Mouse (Mus musculus) limb, embryonic 11.5 days (tissue): ENCODE measurements at regions not wholly inside any gene's neighbourhood (a gene's known extent, or its start where the extent isn't known, plus 50 kb on each side); places are given as distances from the start of the nearest gene placed in this dataset.

Source experiments
- ATAC-seq: fragments of 200-750 bp; cut with Nextera tagmentation; 2 replicates; pipeline ENCODE4 v1.8.0; 2017; ENCODE audit warnings: low read depth; ENCODE audit not compliant: insufficient number of reproducible peaks, low FRiP score, low TSS enrichment
- DNase-seq: peaks from one replicate; pipeline ENCODE4 v3.0.0-alpha.2; 2015; ENCODE audit warnings: low spot score
- H3K27ac ChIP-seq: fragments of 300-500 bp; sonication (generic); replicated peaks from 2 replicates; pipeline ENCODE4 v1.5.1; 2014; ENCODE audit warnings: low read depth, mild to moderate bottlenecking, low read length
- H3K27me3 ChIP-seq: fragments of 300-500 bp; sonication (generic); 2 replicates; pipeline ENCODE4 v1.6.1; 2014; ENCODE audit warnings: mild to moderate bottlenecking, low read length, mixed read lengths; ENCODE audit not compliant: control insufficient read depth, insufficient read depth
- H3K36me3 ChIP-seq: fragments of 300-500 bp; sonication (generic); 2 replicates; pipeline ENCODE4 v1.6.1; 2014; ENCODE audit warnings: mild to moderate bottlenecking, low read length, moderate library complexity, mixed read lengths; ENCODE audit not compliant: control insufficient read depth, insufficient read depth
- H3K4me1 ChIP-seq: fragments of 300-500 bp; sonication (generic); 2 replicates; pipeline ENCODE4 v1.6.1; 2014; ENCODE audit warnings: low read length, mixed read lengths; ENCODE audit not compliant: control insufficient read depth, insufficient read depth
- H3K4me2 ChIP-seq: fragments of 300-500 bp; sonication (generic); 2 replicates; pipeline ENCODE4 v1.6.1; 2014; ENCODE audit warnings: low read depth, mild to moderate bottlenecking, moderate library complexity; ENCODE audit not compliant: severe bottlenecking
- H3K4me3 ChIP-seq: fragments of 300-500 bp; sonication (generic); 2 replicates; pipeline ENCODE4 v1.5.1; 2014; ENCODE audit warnings: low read depth, low read length
- H3K9ac ChIP-seq: fragments of 300-500 bp; sonication (generic); 2 replicates; pipeline ENCODE4 v1.6.1; 2014; ENCODE audit warnings: mild to moderate bottlenecking, low read length
- H3K9me3 ChIP-seq: fragments of 300-500 bp; sonication (generic); 2 replicates; pipeline ENCODE4 v1.6.1; 2016; ENCODE audit warnings: low read length; ENCODE audit not compliant: control insufficient read depth
- WGBS: fragments of 180-500 bp; shearing (Covaris S2); extraction: QIAGEN DNeasy Blood & Tissue Kit; methylation state at CpG from one replicate; pipeline ENCODE4 v1.1.7; 2014; 5-methylcytosine and 5-hydroxymethylcytosine counted together

GRCm38 (mm10) chr10:31034782-31035181, 192.2 kb upstream of the Hey2 start:
- Histone ChIP-seq H3K4me3 (no peak overlapping the region), H3K4me1 (no peaks in the 10 kb centered on the region), H3K27ac (no peak overlapping the region), H3K9ac (no peak overlapping the region), H3K27me3 (no peaks in the 10 kb centered on the region), H3K9me3 (no peaks in the 10 kb centered on the region), H3K36me3 (no peaks in the 10 kb centered on the region), H3K4me2 (no peak overlapping the region)
- WGBS: 30% methylated on average over 3 of the region's 3 CpGs
- ATAC-seq (no peak), DNase-seq (no peak)

- no peaks in the 10 kb centered on the region for H3K36me3 ChIP-seq
- no peaks in the 10 kb centered on the region for H3K4me1 ChIP-seq
- DNase-seq: no peak
- WGBS: 86% methylated on average over 2 of the region's 2 CpGs
- H3K27me3 ChIP-seq: no peaks in the 10 kb centered on the region
- H3K27ac ChIP-seq: no peak overlapping the region
- H3K4me3 ChIP-seq: no peak overlapping the region
- H3K9ac ChIP-seq: no peak overlapping the region
- no peaks in the 10 kb centered on the region; the same call in 1 of the 2 replicates for H3K9me3 ChIP-seq
- ATAC-seq: no peak
- H3K4me2 ChIP-seq: no peak overlapping the region
Measured at GRCm38 (mm10) chr10:31030676-31031075, 188.1 kb upstream of the Hey2 start.

GRCm38 (mm10) chr10:31026440-31026839, 183.8 kb upstream of the Hey2 start:
- ATAC-seq: no peak
- Histone ChIP-seq H3K9ac (no peak overlapping the region), H3K36me3 (no peaks in the 10 kb centered on the region), H3K27ac (no peak overlapping the region), H3K9me3 (no peaks in the 10 kb centered on the region; the same call in 1 of the 2 replicates), H3K4me2 (no peak overlapping the region), H3K4me3 (no peak overlapping the region), H3K27me3 (no peaks in the 10 kb centered on the region), H3K4me1 (no peaks in the 10 kb centered on the region)
- no peak for DNase-seq
- 40% methylated on average over 1 of the region's 1 CpGs for WGBS

GRCm38 (mm10) chr10:31012669-31013358, 170.2 kb upstream of the Hey2 start:
- no peak overlapping the region for H3K4me2 ChIP-seq
- H3K9me3 ChIP-seq: no peaks in the 10 kb centered on the region
- H3K36me3 ChIP-seq: no peaks in the 10 kb centered on the region
- ATAC-seq (no peak), DNase-seq (peak; percentile 35)
- H3K9ac ChIP-seq: no peak overlapping the region
- no peak overlapping the region for H3K27ac ChIP-seq
- no peak overlapping the region for H3K4me3 ChIP-seq
- peaks cover 8% of the 10 kb centered on the region; the same call in 1 of the 2 replicates for H3K4me1 ChIP-seq
- H3K27me3 ChIP-seq: 0 out of 2 replicates have a peak, but pooled peaks cover 2% of the 10 kb centered on the region
- 65% methylated on average over 18 of the region's 18 CpGs for WGBS

GRCm38 (mm10) chr10:31009955-31010254, 167.3 kb upstream of the Hey2 start:
- Histone ChIP-seq H3K36me3 (no peaks in the 10 kb centered on the region), H3K4me2 (no peak overlapping the region), H3K27me3 (0 out of 2 replicates have a peak, but pooled peaks cover 4% of the 10 kb centered on the region), H3K4me3 (no peak overlapping the region), H3K9me3 (no peaks in the 10 kb centered on the region), H3K4me1 (peaks cover 8% of the 10 kb centered on the region; the same call in 1 of the 2 replicates), H3K9ac (no peak overlapping the region), H3K27ac (no peak overlapping the region)
- DNase-seq (no peak), ATAC-seq (no peak)
- 31% methylated on average over 1 of the region's 1 CpGs for WGBS

GRCm38 (mm10) chr10:31009128-31009954, 166.7 kb upstream of the Hey2 start:
- H3K36me3 ChIP-seq: no peaks in the 10 kb centered on the region
- peaks cover 8% of the 10 kb centered on the region; the same call in 1 of the 2 replicates for H3K4me1 ChIP-seq
- H3K4me3 ChIP-seq: no peak overlapping the region
- ATAC-seq (peak; percentile 79), DNase-seq (peak; percentile 48)
- H3K4me2 ChIP-seq: no peak overlapping the region
- H3K9ac ChIP-seq: no peak overlapping the region
- H3K9me3 ChIP-seq: no peaks in the 10 kb centered on the region
- no peak overlapping the region for H3K27ac ChIP-seq
- H3K27me3 ChIP-seq: 0 out of 2 replicates have a peak, but pooled peaks cover 4% of the 10 kb centered on the region
- 29% methylated on average over 5 of the region's 5 CpGs for WGBS

- 74% methylated on average over 12 of the region's 12 CpGs for WGBS
- H3K9me3 ChIP-seq: no peaks in the 10 kb centered on the region
- no peak overlapping the region for H3K27ac ChIP-seq
- H3K36me3 ChIP-seq: no peaks in the 10 kb centered on the region
- DNase-seq (no peak), ATAC-seq (no peak)
- H3K4me3 ChIP-seq: no peak overlapping the region
- no peak overlapping the region for H3K9ac ChIP-seq
- H3K4me1 ChIP-seq: no peaks in the 10 kb centered on the region
- no peak overlapping the region for H3K4me2 ChIP-seq
- no peaks in the 10 kb centered on the region for H3K27me3 ChIP-seq
Measured at GRCm38 (mm10) chr10:30998163-30998944, 155.8 kb upstream of the Hey2 start.

GRCm38 (mm10) chr10:30992167-30992566, 149.6 kb upstream of the Hey2 start:
- Histone ChIP-seq H3K4me1 (no peaks in the 10 kb centered on the region), H3K27me3 (no peaks in the 10 kb centered on the region), H3K9ac (no peak overlapping the region), H3K36me3 (no peaks in the 10 kb centered on the region), H3K4me3 (no peak overlapping the region), H3K27ac (no peak overlapping the region), H3K9me3 (no peaks in the 10 kb centered on the region), H3K4me2 (no peak overlapping the region)
- DNase-seq: no peak
- ATAC-seq: no peak
- 77% methylated on average over 3 of the region's 3 CpGs for WGBS
